Mouse (Mus musculus) liver, postnatal 0 days (tissue): ENCODE measurements around the gene Usp6nl.

Experiments used
- CTCF ChIP-seq: sonication (generic); IDR thresholded peaks from 2 replicates; pipeline ENCODE4 v1.5.1; 2016; ENCODE audit warnings: antibody characterized with exemption, low read depth
- EP300 ChIP-seq: IDR thresholded peaks from 2 replicates; pipeline ENCODE4 v1.6.1; 2016; ENCODE audit warnings: antibody characterized with exemption, low read depth, mild to moderate bottlenecking

DNA sequence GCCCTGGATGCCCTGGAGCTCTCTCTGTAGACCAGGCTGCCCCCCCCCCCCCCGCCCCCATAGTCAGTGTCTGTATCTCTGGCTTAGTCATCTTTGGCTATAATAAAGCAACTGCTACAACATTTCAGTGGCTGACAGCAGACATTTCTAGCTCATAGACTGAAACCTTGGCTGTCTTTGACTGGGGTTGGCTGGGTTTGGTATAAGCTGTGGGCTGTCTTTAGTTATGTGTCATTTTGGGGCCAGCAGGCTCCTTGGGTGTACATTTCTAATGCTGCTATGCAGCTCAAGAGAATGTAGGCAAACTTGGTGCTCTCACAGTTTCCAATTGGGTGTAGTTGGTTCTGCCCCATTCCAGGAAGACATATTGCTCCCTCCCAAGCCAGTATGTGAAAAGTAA is 11.1 kb downstream of the Usp6nl start:
- TF ChIP-seq CTCF (no peak), EP300 (no peak)
